Mouse (Mus musculus): ENCODE results near the gene Ccr6.

- TF ChIP-seq POLR2A (IDR thresholded peaks at IDR 0.05; ENCODE audit: control insufficient read depth, extremely low read depth, insufficient read depth, low read length, poor library complexity) (no peak), CTCF (IDR thresholded peaks at IDR 0.05; ENCODE audit: borderline replicate concordance, control insufficient read depth, extremely low read depth, insufficient read depth, low read length, poor library complexity) (no peak)
Measured at GRCm38 (mm10) chr17:8251704-8252103, 15.9 kb downstream of the Ccr6 start.
